Mouse (Mus musculus) R1 (cell line): ENCODE results near the gene Kcng1.

Experiments used
- DNase-seq: peaks from one replicate; pipeline ENCODE4 v3.0.0-alpha.2; 2018; ENCODE audit warnings: low read depth, low spot score

Gene Kcng1

DNA sequence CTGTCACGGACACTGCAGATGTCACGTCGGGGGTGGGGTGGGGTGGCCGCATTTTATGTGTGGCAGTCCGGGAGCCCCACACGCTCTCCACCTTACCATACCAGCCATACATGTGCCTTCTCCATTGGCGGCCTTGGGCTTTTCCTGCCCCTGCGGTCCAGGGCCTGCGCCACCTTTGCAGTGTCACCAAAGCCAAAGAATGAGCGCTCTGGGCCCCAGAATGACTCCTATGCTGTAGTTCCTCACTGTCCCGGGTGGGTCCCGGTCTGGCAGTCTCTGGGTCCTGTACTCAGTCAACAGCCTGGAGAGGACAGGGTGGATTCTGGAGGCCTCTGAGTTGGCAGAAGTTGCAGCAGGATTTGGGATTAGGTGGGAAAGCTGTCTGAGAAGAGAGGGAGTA, at the start of gene Kcng1:
Kcng1 (minus strand) TSS at position 155 of the 400 bp plus-strand sequence.
- peak; percentile 21 for DNase-seq

DNA sequence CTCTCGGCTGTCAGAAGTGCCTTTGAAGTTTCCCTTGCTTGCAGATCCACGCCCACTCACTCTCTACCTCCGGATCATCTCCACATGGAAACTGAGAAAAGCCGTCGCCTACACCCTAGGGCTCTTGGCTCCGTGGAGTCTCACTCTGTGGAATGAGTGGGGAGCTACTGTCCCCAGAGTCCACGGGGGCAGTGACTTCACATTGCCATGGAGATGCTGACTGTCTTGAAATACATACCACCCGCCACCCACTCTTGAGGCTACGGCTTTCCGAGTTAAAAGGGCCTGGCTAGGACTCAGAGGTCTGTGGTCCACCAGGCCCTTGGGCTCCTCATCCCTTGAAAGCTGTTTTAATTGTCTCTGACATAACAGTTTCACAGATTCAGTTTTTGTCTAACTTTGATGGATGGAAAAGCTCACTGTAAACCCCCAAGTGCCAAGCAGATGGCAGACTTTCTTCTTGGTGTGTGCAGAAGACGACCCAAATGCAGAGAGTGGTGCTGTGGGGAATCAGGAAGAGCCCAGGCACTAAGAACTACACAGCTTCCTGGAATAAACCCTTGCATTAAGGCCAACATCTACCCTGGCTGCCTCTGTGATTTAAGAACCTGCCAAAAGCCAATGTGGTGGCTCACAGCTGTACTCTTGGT, 49.0 kb upstream of the Kcng1 start:
- DNase-seq, result no peak

DNA sequence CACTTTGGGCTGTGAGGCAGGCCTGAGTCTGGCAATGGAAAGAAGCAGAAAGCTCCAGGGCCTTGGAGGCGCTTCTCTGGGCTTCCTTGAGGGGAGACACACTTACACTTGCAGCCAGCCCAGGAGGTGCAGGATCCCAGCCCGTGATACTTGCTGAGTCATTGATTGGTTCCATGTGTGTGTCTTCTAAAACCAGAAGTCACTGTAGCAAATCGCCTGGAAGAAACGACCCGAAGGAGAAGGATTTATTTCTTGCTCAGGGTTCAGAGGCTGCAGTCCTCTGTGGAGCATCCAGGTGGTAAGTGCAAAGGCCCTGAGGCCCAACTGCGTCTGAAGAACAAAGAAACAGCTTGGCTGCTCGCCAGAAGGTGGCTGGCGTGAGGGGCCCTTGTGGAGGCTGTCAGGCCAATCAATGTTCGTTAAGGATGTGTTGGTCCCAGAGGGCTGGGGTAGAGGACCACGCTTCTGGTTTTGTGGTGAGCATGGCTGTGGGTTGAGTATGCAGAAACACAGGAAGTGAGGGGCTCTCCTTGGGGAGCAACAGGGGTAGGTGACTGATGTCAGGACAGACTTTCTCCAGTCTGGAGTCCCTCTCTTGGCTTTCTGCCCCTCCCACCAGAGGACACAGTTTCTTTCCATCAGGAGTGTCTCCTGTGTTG, 40.3 kb upstream of the Kcng1 start:
- no peak for DNase-seq

DNA sequence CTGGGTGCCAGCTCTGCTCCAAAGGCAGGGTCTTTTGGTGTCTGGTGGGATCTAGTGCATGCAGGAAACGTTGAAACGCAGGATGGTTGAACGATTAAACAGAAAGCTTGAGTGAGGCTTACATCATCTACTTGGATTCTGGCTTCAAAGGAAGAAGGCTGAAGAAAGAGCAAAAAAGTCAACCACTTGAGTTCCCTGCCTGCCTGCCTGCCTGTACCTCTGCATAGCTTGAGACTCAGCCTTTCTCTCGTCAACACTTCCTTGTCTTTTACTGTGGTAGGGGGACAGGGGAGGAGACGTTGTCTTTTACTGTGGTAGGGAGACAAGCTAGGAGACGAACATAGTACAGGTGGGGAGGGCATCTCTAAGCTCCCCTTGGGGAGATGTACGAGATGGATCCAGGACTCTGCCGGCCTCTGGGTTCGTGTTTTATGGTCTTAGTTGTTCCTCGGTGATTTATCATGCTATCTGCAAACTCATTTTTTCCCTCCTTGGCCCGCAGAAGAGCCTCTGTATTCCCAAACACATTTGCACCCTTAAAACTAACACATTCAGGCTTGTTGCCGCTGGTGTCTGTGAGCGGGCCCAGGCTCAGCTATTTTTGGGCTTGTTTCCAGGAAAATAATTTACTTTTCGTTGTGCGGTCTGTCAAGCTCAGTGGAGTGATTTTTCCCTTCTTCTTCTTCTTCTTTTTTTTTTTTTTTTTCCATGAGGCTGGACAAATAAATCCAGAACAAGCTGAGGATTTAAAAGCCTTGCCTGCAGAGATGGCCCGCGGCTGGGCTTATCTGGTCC, 39.0 kb upstream of the Kcng1 start:
- no peak for DNase-seq

DNA sequence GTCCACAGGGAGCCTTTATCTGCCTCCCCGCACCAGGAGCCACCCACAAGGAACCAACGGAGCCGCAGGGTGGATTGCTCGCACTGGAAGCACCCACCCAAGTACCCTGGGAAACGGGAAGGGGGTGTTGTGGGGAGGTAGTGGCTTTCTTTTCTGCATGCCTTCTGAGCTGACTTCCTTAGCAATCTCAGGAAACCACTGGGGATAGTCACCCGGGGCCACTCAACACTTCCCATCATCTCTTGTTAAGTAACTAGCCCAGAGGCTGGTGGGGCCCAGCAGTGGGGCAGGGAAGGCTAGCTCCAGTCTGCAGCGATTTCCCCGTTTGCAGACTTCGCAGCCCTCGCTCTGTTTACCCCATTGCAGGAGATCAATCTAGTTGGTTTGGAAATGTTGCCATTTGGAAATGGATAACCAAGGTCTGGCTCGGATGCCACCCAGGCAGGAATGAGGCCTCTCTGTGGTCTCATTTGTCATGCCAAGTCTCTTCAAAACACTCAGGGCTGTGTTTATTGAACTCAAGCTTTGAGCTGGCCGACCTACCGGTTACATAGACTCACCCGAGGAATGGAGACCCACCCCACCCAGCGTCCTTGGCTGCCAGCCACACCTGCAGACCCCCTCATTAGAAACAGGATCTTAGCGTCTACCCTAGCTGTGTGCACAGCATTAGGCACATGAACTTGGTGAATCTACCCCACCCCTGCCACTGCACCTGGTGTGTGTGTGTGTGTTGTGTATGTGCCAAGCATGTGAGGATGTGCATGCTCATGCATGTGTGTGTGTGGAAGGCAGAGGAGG, 33.3 kb upstream of the Kcng1 start:
- DNase-seq, result no peak

DNA sequence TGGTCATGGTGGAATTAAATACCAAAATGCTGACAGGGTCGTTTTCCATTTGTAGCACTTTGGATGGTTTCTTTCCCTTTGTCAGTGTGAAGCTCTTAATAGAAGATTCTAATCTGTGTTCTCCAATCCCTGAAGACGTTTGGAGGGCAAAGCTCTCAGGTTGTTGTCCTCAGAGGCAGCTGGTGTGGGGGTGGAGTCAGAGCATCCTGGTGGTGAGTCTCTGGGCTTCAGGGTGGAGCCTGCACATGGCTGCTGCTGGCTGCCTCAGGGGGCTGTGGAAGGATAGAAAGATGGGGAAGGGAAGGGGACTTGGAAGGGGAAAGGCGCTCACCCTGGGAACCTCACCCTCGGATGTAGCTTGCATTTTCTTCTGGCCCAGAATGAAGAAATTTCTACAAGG, 31.0 kb upstream of the Kcng1 start:
- DNase-seq, result peak; percentile 61

DNA sequence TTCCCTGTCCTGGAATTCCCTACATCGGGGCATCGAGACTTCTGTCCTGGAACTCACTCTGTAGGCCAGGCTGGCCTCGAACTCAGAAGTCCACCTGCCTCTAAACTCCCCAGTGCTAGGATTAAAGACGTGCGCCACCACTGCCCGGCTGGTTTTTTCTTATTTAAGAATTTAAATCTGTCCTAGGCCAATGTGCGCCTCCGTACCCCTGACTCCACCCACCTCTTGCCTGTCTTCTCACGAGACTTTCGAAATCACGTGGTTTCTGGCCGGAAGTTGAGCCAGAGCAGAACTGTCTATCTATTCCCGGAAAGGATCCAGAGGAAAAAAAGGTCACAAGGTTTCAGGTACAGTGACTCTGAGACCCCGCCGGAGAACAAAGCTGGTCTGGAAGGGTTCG, 29.5 kb upstream of the Kcng1 start:
- peak; percentile 95 for DNase-seq

DNA sequence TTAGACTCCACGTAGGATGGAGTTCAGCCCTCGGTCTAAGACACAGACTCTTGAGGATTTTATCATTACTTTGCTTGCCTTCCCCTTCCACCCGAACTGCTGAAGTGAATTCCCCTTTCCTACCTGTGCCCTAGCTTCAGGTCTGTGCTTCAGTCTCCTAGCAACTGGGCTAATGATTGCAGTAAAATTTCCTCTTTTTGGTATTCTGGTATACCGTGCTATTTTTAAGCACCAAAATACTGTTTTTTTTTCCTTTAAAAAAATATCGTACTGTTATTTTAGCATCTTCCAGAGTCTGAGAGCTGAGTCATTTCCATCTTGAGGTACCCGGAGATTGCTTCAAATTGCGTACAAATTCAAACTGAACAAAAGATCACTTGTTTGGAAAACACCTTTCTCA, 27.4 kb upstream of the Kcng1 start:
- no peak for DNase-seq

DNA sequence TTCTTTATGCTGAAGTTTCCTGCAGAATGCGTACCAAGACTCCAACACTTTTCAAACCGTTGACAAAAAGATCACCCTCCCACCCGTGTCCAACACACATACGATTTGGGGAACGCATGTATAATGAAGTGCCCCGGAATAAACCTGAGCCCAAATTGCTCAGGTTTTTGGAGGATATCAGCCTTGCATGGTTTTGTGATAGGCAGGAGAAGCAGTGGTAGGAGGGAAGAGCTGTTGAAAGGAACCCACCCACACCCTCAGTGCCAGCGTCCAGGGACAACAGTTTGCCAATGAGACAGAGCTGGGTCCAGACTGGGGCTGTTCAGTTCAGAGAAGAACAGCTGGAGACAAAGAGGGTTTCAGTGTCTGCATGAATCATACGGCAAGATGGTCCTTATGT, 18.1 kb upstream of the Kcng1 start:
- DNase-seq, result no peak

DNA sequence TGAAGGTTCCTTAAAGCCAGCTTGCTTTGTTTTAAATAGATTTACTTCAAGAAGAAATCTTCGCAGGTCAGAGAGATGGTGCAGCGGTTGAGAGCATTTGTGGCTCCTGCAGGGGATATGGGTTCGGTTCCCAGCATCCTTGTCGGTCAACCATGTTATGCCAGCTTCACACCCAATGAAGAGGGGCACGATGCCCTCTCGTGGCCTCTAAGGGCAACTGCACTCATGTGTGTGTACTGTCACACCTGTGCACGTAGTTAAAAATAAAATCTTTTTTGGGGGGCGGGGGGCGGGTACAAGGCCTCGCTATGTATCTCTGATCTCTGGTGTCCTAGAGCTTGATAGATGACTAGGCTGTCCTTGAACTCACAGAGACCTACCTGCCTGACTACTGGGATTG, 15.0 kb upstream of the Kcng1 start:
- DNase-seq, result peak; percentile 78

DNA sequence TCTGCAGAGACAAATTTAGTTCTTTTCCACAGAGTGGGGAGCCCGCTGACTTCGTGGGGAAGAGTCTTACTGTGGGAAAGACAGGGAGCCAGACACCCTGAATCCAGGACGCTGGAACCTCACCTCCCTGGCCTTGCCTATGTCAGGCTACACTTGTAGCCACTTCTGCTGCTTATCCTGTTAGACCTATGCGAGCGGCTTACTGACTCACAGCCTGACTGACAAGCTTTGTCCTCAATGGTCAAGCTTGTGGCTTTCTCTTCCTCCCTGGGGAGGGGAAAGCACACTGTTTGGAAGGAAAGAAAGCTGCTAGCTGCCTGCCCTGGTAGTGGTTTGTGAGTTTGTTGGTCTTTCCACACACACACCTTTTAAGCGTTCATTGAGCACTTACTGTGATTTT, 11.0 kb upstream of the Kcng1 start:
- no peak for DNase-seq

DNA sequence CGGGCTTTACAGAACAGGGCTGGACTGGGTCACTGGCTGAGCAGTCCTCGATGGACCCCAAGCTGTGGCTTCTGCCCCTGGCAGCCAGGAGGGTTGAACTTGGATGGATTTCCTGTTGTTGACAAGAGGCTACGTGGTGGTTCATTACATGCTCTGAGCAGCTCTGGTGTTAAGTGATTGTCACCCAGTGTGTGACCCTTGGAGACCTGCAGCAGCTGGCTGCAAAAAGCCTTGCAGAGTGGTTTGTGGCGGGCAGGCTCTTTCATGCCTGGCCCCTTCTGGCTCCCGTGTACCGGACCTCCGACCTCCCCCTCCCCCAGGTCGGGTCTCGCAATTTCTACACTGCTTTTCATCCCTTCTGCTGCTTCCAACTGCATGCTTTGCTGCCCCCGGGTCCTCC, 10.5 kb upstream of the Kcng1 start:
- no peak for DNase-seq

DNA sequence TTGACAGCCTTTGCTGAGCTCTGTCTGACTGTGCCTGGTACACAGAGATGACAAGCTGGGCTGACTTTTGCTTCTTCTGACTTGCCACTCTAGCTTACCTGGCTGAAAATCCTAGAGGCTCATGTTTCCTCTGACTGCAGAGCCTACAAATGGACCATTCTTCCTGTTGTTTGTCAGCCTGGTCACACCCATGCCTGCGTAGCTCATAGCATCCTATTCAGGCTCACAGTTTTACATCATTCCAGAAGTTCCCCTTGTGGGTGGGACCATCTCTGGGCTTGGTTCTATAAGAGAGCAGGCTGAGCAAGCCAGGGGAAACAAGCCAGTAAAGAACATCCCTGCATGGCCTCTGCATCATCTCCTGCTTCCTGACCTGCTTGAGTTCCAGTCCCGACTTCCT, 8.3 kb upstream of the Kcng1 start:
- peak; percentile 61 for DNase-seq

DNA sequence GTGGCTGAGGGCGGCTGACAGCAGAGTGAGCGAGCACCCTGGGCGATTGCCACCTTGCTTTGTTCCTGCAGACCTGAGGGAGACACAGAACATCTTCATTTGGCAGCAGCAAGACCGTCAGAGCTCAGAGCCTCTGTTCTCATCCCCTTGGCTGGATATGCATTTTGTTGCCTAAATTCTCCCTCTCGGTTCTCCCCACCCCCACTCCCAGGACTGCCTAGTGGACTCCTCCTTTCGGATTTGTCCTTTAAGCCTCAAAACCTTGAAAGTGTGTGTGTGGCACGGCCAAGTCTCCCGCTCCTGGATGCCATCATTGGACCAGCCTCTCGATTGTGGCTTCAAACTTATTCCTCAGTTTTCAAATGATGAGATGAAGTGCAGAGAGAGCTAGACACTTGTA, 7.5 kb upstream of the Kcng1 start:
- no peak for DNase-seq

DNA sequence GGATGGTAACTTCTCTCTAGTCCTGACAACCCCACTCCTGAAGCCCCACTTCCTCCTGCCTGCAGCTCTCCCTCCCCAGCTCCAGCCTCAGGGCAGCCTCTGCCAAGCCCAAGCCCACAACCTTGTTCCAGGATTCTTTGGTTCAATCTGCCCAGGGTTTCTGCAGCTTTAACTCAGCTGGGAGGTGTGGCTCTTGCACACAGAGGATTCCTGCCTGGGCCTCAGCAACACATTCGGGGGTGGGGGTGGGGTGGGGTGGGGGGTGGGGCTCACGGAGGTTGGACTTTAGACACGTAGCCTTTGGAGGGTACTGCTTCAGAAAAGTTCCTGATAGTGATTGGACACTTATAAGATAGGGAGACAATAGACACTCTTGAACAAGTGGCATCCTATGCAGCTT, 5.5 kb upstream of the Kcng1 start:
- DNase-seq, result peak; percentile 20

DNA sequence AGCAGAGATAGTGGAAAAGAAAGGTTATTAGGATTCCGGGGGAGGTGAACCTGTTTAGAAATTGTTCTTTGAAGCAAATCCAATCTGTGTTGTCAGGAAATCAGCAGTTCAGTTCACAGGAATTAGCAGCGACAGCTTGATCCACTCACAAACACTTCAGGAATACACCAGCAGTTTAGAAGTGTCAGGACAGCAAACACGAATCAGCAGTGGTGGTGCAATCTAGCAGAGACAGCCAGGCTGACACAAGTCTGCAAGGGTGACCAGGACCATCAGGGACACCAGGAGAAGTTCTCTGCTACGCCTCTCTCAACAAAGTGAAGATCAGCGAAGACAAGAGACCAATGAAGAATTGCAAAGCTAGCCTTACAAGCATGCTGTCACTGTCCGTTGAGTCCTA, 3.6 kb upstream of the Kcng1 start:
- no peak for DNase-seq

DNA sequence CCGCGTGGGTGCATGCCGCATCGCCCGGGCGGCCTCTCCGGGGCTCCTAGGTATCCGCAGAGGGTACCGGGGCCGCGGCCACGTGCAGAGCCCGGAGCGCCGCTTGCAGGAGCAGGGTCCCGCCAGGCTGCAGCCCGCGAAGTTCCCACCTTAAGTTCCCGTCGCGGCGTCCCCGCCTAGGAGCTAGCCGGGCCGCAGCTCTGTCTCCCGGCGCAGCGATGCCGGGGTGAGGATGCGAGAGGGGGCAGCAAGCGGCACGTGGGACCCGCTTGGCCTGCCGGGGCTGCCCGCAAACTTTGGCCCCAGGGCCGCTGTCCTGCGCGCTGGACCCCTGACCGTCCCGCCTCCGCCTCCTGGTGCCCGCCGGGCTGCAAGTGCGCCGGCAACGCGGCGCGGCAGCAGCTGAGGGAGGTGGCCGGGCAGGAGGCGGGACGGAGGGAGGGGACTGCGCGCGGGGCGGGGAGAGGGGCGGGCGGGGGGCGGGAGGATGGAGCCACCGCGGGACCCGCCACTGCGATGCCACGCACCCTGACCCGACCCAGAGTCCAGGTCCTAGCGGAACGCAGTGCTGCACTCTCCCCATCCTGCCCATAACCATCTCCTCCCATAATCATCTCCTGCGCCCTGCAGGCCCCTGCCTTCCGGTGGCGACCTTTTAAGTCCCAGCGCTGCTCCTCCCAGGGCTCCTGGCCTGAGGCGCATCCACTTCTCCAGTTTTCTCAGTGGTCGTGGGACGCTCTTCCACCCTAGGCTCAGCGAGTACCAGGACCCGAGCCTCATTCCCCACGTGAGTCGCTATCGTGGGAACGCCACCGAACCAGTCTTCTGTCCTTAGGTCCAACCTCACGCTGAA, 581 bp downstream of the Kcng1 start:
- DNase-seq, result peak; percentile 72

DNA sequence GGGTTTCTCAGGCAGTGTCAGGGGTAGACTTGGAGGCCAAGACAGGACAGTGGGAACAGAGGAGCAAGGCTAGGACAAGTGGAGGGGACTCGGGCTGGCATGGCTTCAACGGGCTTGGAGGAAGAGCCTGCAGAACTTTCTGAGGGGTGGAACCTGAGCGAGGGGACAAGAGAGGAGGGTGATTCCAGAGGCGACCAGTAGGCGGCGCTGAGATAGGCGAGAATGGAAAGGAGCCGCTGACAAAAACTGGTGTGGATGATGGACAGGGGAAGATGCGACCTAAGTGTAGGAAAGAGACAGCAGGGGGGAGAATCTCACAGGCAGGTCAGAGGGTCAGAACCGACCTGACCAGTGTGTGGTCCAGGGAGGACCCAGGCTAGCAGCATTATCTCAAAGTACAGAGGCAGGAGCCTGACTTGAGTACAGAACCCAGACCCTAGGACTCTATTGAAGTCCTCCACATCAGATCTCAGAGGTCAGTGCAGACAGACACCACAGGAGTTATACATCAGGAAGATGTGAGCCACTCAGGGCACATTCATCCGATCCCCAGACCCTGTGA, 7.1 kb downstream of the Kcng1 start:
- peak; percentile 72 for DNase-seq

DNA sequence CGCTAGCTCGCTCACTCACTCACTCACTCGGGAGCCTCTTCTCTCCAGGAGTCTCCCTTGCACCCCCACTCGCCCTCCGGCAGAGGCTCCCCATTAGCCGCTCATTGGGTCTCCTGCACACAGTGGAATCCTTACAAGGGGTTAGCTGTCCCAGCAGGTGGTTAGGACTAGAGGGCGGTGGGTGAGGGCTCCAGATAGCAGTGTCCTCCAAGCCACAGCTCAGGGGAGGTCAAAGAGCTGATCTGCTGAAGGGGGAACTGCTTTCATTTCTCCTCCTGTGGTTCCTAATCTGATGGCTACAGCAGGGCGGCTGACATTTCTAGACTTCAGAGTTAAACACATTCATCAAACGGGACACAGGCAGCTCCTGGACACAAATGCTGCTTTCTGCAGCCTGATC, 8.1 kb downstream of the Kcng1 start:
- DNase-seq, result no peak

DNA sequence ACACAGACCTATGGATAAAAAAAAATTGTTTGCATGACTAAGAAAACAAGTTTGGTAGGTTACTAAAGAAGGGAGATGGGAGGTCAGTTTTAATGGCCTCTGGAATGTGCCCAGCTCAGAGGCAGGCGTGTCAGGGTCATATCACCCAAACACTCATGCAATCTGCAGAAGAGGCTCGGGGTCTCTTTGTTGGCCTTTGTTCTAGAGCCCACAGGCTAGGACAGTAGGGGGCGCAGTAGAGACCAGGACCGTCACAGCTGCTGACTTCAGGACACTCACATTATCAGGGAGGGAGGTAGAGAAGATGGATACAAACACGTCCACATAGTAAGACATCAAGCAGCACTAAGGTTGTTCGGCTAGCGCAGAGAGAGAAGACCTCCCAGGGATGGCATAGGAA, 13.5 kb downstream of the Kcng1 start:
- peak; percentile 83 for DNase-seq

DNA sequence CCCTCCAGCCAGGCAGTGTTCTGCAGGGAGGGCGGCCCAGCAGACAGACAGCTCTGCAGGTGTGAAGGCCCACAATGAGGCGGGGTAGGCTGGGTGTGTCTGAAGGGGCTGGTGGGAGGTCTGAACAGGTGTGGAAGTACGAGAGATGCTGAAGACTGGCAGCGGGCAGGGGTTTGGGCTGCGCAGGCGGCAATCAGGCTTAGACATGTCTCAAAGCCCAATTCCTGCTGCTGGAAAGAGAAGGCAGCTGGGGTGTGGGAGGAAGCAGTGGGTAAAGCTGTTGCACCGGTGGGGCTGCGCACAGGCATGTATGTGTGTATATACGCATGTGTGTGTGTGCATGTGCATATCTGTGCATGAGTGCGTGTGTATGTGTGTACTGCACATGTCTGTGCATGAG, 20.6 kb downstream of the Kcng1 start:
- no peak for DNase-seq
